Mouse (Mus musculus) cerebellum, adult 9-11 months (tissue): ENCODE data around the gene Hspb2.

Source experiments
- DNase-seq: peaks from one replicate; pipeline ENCODE4 v3.0.0; 2022

Gene Hspb2

DNA sequence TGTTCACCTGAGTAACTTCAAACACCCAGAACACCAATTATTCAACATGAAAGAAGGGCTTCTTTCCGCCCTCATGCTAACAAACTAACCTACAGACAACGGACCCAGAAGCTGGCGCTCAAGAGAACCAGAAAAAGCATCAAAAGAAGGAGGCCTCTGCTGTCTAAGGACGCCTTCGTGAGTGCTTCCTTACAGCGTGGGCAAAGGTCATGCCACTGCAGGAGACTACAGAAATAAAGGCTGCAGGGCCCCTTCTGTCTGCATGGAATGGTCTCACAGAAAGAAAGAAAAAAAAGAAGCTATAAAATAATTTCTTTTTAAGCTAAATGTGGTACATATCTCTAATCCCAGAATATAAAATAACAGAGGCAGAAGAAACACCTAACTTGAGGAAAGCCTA lies 47.2 kb downstream of the Hspb2 start:
- no peak for DNase-seq
